ENCODE assay signal across 9 mouse cellular contexts in the genomic region with DNA sequence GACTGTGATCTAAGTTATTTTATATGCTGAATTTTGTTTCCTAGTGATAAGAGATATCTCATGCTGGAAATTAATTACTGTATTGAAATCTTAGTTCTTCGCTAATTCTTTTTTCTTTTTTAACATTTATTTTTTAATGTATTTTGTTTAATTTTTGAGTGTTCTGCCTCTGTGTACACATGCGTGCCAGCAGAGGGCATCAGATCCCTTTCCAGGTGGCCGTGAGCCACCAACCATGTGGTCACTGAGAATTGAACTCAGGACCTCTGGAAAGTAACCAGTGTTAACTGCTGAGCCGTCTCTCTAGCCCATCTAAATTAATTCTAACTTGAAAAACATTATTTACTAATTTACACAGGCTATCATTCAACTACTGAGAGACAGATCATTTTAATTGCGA.
DNase-seq lines count a peak whose midpoint lies in the region; ATAC-seq and TF ChIP-seq lines count a peak whose summit lies in the region.
"Had no signal": no experiment of that assay in that cellular context is flagged by ENCODE, and none has a peak within 500 bp of the region (broad histone marks: within the 10 kb centered on the region; RNA-seq: fewer than 3 reads in every experiment).

No protein-coding gene starts in this region.

- no peaks in the 10 kb centered on the region for H3K27me3 ChIP-seq in intestine, postnatal 0 days (replicated peaks; ENCODE audit: control insufficient read depth, insufficient read depth, low read length)
- H3K27me3 ChIP-seq in intestine, embryonic 16.5 days (replicated peaks; ENCODE audit: control insufficient read depth, insufficient read depth, low read length): no peaks in the 10 kb centered on the region
- H3K27me3 ChIP-seq in CH12.LX (replicated peaks): no peaks in the 10 kb centered on the region
- no peaks in the 10 kb centered on the region for H3K27me3 ChIP-seq in lung, postnatal 0 days (replicated peaks; ENCODE audit: insufficient read depth, low read length)

- H3K79me2 ChIP-seq in CH12.LX (replicated peaks; ENCODE audit: control insufficient read depth, extremely low read depth, insufficient read depth, poor library complexity, severe bottlenecking): no peaks in the 10 kb centered on the region

- H3K9me3 ChIP-seq in intestine, postnatal 0 days (ENCODE audit: control insufficient read depth): no peaks in the 10 kb centered on the region
- H3K9me3 ChIP-seq in intestine, embryonic 16.5 days (ENCODE audit: control insufficient read depth, low read length): no peaks in the 10 kb centered on the region
- H3K9me3 ChIP-seq in CH12.LX (replicated peaks; ENCODE audit: low read length): no peaks in the 10 kb centered on the region
- H3K9me3 ChIP-seq in lung, postnatal 0 days (ENCODE audit: low read length): no peaks in the 10 kb centered on the region

- no peak overlapping the region for H3K4me3 ChIP-seq in intestine, postnatal 0 days (ENCODE audit: low read depth, low read length)
- H3K4me3 ChIP-seq in intestine, embryonic 16.5 days (ENCODE audit: low read length): no peak overlapping the region
- no peak overlapping the region for H3K4me3 ChIP-seq in CH12.LX (replicated peaks in 1 of 3; ENCODE audit: low read depth in 2 of 3, low read length in 2 of 3, poor library complexity in 1 of 3)
- no peak overlapping the region for H3K4me3 ChIP-seq in lung, postnatal 0 days (ENCODE audit: low read depth, low read length)

- no peaks in the 10 kb centered on the region for H3K4me1 ChIP-seq in intestine, postnatal 0 days (replicated peaks; ENCODE audit: control insufficient read depth, insufficient read depth, low read length)
- H3K4me1 ChIP-seq in intestine, embryonic 16.5 days (ENCODE audit: control insufficient read depth, insufficient read depth, low read length): no peaks in the 10 kb centered on the region
- no peaks in the 10 kb centered on the region for H3K4me1 ChIP-seq in CH12.LX (ENCODE audit: control insufficient read depth in 1 of 2, insufficient read depth in 2 of 2)
- H3K4me1 ChIP-seq in lung, postnatal 0 days (ENCODE audit: insufficient read depth, low read depth, low read length): no peaks in the 10 kb centered on the region

- dilution Hi-C loops in CH12.LX (cut with MboI; ENCODE audit: extremely low pct_ligation_motif_present, extremely low pct_unique_long_range_greater_than_20kb, low sequenced_read_pairs): no loop called here

- WGBS in intestine, postnatal 0 days: 87% methylated on average over 5 of the region's 5 CpGs
- 86% methylated on average over 5 of the region's 5 CpGs for WGBS in intestine, embryonic 16.5 days
- WGBS in lung, postnatal 0 days: 79% methylated on average over 5 of the region's 5 CpGs

- no peak for ATAC-seq in intestine, postnatal 0 days
- no peak for ATAC-seq in intestine, embryonic 16.5 days
- ATAC-seq in lung, postnatal 0 days: no peak
- no peak for ATAC-seq in activated CD4-positive, CD25-positive, alpha-beta regulatory T cell, adult 4 months

- peak; percentile 81 for TF ChIP-seq RAD21 in CH12.LX (IDR thresholded peaks at IDR 0.05; ENCODE audit: low read depth, low read length)

- TF ChIP-seq EP300 in CH12.LX (IDR thresholded peaks at IDR 0.05; ENCODE audit: low read length): no peak
- TF ChIP-seq EP300 in lung, postnatal 0 days (IDR thresholded peaks at IDR 0.05): no peak

- H3K4me2 ChIP-seq in intestine, postnatal 0 days (replicated peaks; ENCODE audit: low read depth): no peak overlapping the region
- H3K4me2 ChIP-seq in intestine, embryonic 16.5 days (ENCODE audit: low read depth, low read length): no peak overlapping the region
- no peak overlapping the region for H3K4me2 ChIP-seq in CH12.LX (ENCODE audit: insufficient read depth, low read depth, poor library complexity, severe bottlenecking)
- no peak overlapping the region for H3K4me2 ChIP-seq in lung, postnatal 0 days (replicated peaks; ENCODE audit: low read depth, low read length)

- peak; percentile 43 for DNase-seq in CH12.LX (ENCODE audit: extremely low read depth)
- DNase-seq in brain, adult 2 months (ENCODE audit: low read depth, low spot score): peak; percentile 40
- peak; percentile 22 for DNase-seq in lung, postnatal 0 days (ENCODE audit: low spot score)
- no peak for DNase-seq in layer of hippocampus, adult 9-10 months (ENCODE audit: low spot score)
- DNase-seq in urinary bladder, postnatal 36 days (ENCODE audit: low spot score in 2 of 2): no peak

- peaks cover 42% of the 10 kb centered on the region for H3K36me3 ChIP-seq in intestine, postnatal 0 days (ENCODE audit: control insufficient read depth, insufficient read depth)
- peaks cover 4% of the 10 kb centered on the region; the same call in 1 of the 2 replicates for H3K36me3 ChIP-seq in intestine, embryonic 16.5 days (ENCODE audit: control insufficient read depth, insufficient read depth, low read length)
- H3K36me3 ChIP-seq in CH12.LX (replicated peaks in 1 of 2; ENCODE audit: control insufficient read depth in 1 of 2, insufficient read depth in 1 of 2, low read length in 1 of 2): peaks cover 40 to 74% of the 10 kb centered on the region in 2 experiments
- peaks cover 7% of the 10 kb centered on the region; the same call in 1 of the 2 replicates for H3K36me3 ChIP-seq in lung, postnatal 0 days (ENCODE audit: insufficient read depth, low read length)

- no peak overlapping the region for H3K9ac ChIP-seq in intestine, postnatal 0 days (ENCODE audit: low read depth, low read length)
- H3K9ac ChIP-seq in intestine, embryonic 16.5 days (ENCODE audit: low read depth, low read length): no peak overlapping the region
- no peak overlapping the region for H3K9ac ChIP-seq in CH12.LX (ENCODE audit: insufficient read depth, low read depth)
- no peak overlapping the region for H3K9ac ChIP-seq in lung, postnatal 0 days (replicated peaks; ENCODE audit: low read depth)

- TF ChIP-seq CTCF in intestine, postnatal 0 days (IDR thresholded peaks at IDR 0.05; ENCODE audit: low read depth): peak; percentile 70
- TF ChIP-seq CTCF in CH12.LX (conservative IDR thresholded peaks at IDR 0.05 in 1 of 2, IDR thresholded peaks at IDR 0.05 in 1 of 2; ENCODE audit: low read depth in 2 of 2, low read length in 2 of 2): peak; percentile 30 to 83; a peak in 3 of 4 replicates
- TF ChIP-seq CTCF in lung, postnatal 0 days (IDR thresholded peaks at IDR 0.05): peak; percentile 73

- H3K27ac ChIP-seq in intestine, postnatal 0 days (ENCODE audit: low read depth, low read length): no peak overlapping the region
- H3K27ac ChIP-seq in intestine, embryonic 16.5 days (ENCODE audit: low read length): no peak overlapping the region
- H3K27ac ChIP-seq in CH12.LX (ENCODE audit: insufficient read depth, low read depth): no peak overlapping the region
- no peak overlapping the region for H3K27ac ChIP-seq in lung, postnatal 0 days (ENCODE audit: low read length)
- H3K27ac ChIP-seq: macrophage had no signal

- TF ChIP-seq POLR2A in CH12.LX (IDR thresholded peaks at IDR 0.05; ENCODE audit: low read depth, low read length): no peak

- in situ Hi-C loops in CH12.LX (cut with MboI; ENCODE audit: low pct_ligation_motif_present, low pct_unique_long_range_greater_than_20kb, low sequenced_read_pairs): loop anchor here (25.0 kb wide), 1 partner anchor 154 kb away; no protein-coding TSS in a partner anchor

TF ChIP-seq in CH12.LX, 34 proteins besides CTCF, POLR2A, EP300 and RAD21:
- TF ChIP-seq MYC (IDR thresholded peaks at IDR 0.05; ENCODE audit: low read depth, low read length) (peak; percentile 96), HCFC1 (IDR thresholded peaks at IDR 0.05; ENCODE audit: low read depth, low read length) (no peak), SMC3 (IDR thresholded peaks at IDR 0.05; ENCODE audit: low read depth, low read length) (peak; percentile 81), MAX (IDR thresholded peaks at IDR 0.05; ENCODE audit: low read length) (peak; percentile 76), E2F4 (IDR thresholded peaks at IDR 0.05; ENCODE audit: insufficient replicate concordance, low read depth, low read length) (no peak)

Comparison
In these comparisons a context has a peak if more than half of its experiments do, and no peak if none do; other contexts are left out.
1. DNase-seq: peak in CH12.LX (single experiment), brain, adult 2 months (single experiment) and lung, postnatal 0 days (single experiment); none in layer of hippocampus, adult 9-10 months (single experiment) and urinary bladder, postnatal 36 days (0 of 2).
2. Peak in every context shown above with its lines, with median percentiles within 50 percentile points of each other: CTCF ChIP-seq.